Mouse (Mus musculus) heart, embryonic 11.5 days (tissue): ENCODE results near the gene Rpl21. TPM values are rescaled to one million over a fixed set of nuclear protein-coding genes. Genes with fewer than 3 reads are reported as not detected.
A peak's percentile ranks its signal among the peaks of the same experiment; 100 is the strongest.
"Not testable (repeated sequence)": the region's sequence is repeated elsewhere in the genome, so short reads cannot be mapped to it uniquely, and the experiment has no call there.

Experiments used
- ATAC-seq: fragments of 200-750 bp; cut with Nextera tagmentation; replicated peaks from 2 replicates; pipeline ENCODE4 v1.8.0; 2017; ENCODE audit warnings: moderate library complexity; ENCODE audit not compliant: insufficient number of reproducible peaks, low FRiP score, low TSS enrichment
- H3K27ac ChIP-seq: fragments of 300-500 bp; sonication (generic); 2 replicates; pipeline ENCODE4 v1.5.1; 2014; ENCODE audit warnings: mild to moderate bottlenecking, low read depth, low read length
- H3K27me3 ChIP-seq: fragments of 300-500 bp; sonication (generic); 2 replicates; pipeline ENCODE4 v1.6.1; 2014; ENCODE audit warnings: mild to moderate bottlenecking, low read length, mixed read lengths; ENCODE audit not compliant: control insufficient read depth, insufficient read depth
- H3K36me3 ChIP-seq: fragments of 300-500 bp; sonication (generic); 2 replicates; pipeline ENCODE4 v1.6.1; 2014; ENCODE audit warnings: mild to moderate bottlenecking, low read length, moderate library complexity, mixed read lengths; ENCODE audit not compliant: control insufficient read depth, insufficient read depth
- H3K4me1 ChIP-seq: fragments of 300-500 bp; sonication (generic); 2 replicates; pipeline ENCODE4 v1.6.1; 2014; ENCODE audit warnings: low read length; ENCODE audit not compliant: control insufficient read depth, insufficient read depth
- H3K4me2 ChIP-seq: fragments of 300-500 bp; sonication (generic); 2 replicates; pipeline ENCODE4 v1.6.1; 2014; ENCODE audit warnings: mild to moderate bottlenecking, moderate library complexity
- H3K4me3 ChIP-seq: fragments of 300-500 bp; sonication (generic); 2 replicates; pipeline ENCODE4 v1.5.1; 2014; ENCODE audit warnings: low read depth, low read length
- H3K9ac ChIP-seq: fragments of 300-500 bp; sonication (generic); 2 replicates; pipeline ENCODE4 v1.6.1; 2014; ENCODE audit warnings: mild to moderate bottlenecking, low read depth, low read length, moderate library complexity
- H3K9me3 ChIP-seq: fragments of 300-500 bp; sonication (generic); replicated peaks from 2 replicates; pipeline ENCODE4 v1.6.1; 2016; ENCODE audit warnings: low read length; ENCODE audit not compliant: control insufficient read depth
- WGBS: fragments of 180-500 bp; shearing (Covaris S2); extraction: QIAGEN DNeasy Blood & Tissue Kit; methylation state at CpG from one replicate; pipeline ENCODE4 v1.1.7; 2014; ENCODE audit not compliant: insufficient replicate concordance; 5-methylcytosine and 5-hydroxymethylcytosine counted together
- polyA plus RNA-seq: library from polyadenylated mRNA; unstranded; fragments of >200 nt; fragmentation: Nextera tagmentation; extraction: Ambion mirVana; gene quantifications from 2 replicates; pipeline ENCODE4 v1.2.1, GENCODE M21; 2014

The Rpl21 gene
- polyA plus RNA-seq, 1 experiment from 2014 or later: 490 TPM

DNA sequence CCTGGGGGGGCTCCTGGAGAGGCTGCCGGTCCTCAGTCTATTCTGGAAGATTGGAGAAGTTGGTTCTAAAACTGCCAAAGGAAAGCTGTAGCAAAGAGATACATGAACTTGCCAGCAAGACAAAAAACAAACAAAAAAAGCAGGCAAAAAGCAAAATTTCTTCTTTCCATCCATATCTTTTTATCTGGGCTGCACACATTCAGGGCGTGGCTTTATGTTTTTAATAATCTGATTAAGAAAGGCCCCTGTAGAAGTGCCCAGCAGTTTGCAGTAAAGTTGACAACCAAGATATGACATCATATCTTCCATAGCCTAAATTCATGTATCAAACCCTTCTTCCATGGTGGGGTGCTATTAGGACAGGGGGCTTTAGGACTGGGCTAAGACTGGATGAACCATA is 33.6 kb downstream of the Rpl21 start:
- no peaks in the 10 kb centered on the region for H3K9me3 ChIP-seq
- 87% methylated on average over 2 of the region's 2 CpGs for WGBS
- no peak overlapping the region for H3K9ac ChIP-seq
- H3K27ac ChIP-seq: no peak overlapping the region
- H3K4me1 ChIP-seq: peaks cover 3% of the 10 kb centered on the region; the same call in 1 of the 2 replicates
- H3K4me3 ChIP-seq: no peak overlapping the region
- ATAC-seq: no peak
- H3K36me3 ChIP-seq: no peaks in the 10 kb centered on the region
- no peak overlapping the region for H3K4me2 ChIP-seq
- H3K27me3 ChIP-seq: no peaks in the 10 kb centered on the region

- Histone ChIP-seq H3K4me1 (peaks cover 3% of the 10 kb centered on the region; the same call in 1 of the 2 replicates), H3K27ac (peak overlapping the region; percentile 69), H3K9me3 (no peaks in the 10 kb centered on the region), H3K9ac (peak overlapping the region; percentile 57), H3K4me3 (peak overlapping the region; percentile 32), H3K4me2 (peak overlapping the region; percentile 68), H3K27me3 (no peaks in the 10 kb centered on the region), H3K36me3 (no peaks in the 10 kb centered on the region)
- ATAC-seq: peak; percentile 58
- 2% methylated on average over 19 of the region's 19 CpGs for whole genome bisulfite sequencing
Observed at GRCm38 (mm10) chr5:146867246-146867945, 34.7 kb downstream of the Rpl21 start.

DNA sequence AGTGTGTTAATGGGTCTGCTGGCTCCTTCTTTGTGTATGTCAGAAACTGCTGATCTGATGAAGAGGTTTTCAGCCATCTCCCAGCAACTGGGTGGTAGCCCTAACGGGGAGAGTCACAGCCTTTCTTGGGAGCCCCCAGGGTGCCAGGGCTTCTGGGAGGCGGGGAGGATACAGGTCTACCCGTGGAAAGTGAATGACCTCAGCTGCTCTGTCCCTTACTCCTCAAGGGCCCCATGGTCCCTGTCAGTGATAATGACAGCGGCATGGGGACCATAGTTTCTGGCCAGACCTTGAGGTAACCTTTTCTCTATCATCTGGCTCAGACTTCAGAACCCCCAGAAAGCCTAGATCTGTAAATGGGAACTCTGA is 35.2 kb downstream of the Rpl21 start:
- H3K27ac ChIP-seq: peak overlapping the region; percentile 69
- no peak; the same call in 1 of the 2 replicates for ATAC-seq
- H3K9ac ChIP-seq: no peak overlapping the region

GRCm38 (mm10) chr5:146872981-146873631 is 40.4 kb downstream of the Rpl21 start:
- H3K4me1 ChIP-seq: no peaks in the 10 kb centered on the region
- WGBS: 75% methylated on average over 5 of the region's 5 CpGs
- no peak overlapping the region for H3K4me2 ChIP-seq
- H3K9ac ChIP-seq: no peak overlapping the region
- no peak for ATAC-seq
- no peaks in the 10 kb centered on the region for H3K36me3 ChIP-seq
- H3K4me3 ChIP-seq: no peak overlapping the region
- H3K9me3 ChIP-seq: no peaks in the 10 kb centered on the region
- no peaks in the 10 kb centered on the region for H3K27me3 ChIP-seq
- no peak overlapping the region for H3K27ac ChIP-seq

More for the DNA sequence above, 35.2 kb downstream of the Rpl21 start:
- Histone ChIP-seq H3K4me3 (peak overlapping the region; percentile 32; the same call in 1 of the 2 replicates), H3K27me3 (no peaks in the 10 kb centered on the region), H3K9me3 (no peaks in the 10 kb centered on the region), H3K36me3 (no peaks in the 10 kb centered on the region), H3K4me2 (peak overlapping the region; percentile 68), H3K4me1 (peaks cover 3% of the 10 kb centered on the region; the same call in 1 of the 2 replicates)
- WGBS: 5% methylated on average over 4 of the region's 4 CpGs

DNA sequence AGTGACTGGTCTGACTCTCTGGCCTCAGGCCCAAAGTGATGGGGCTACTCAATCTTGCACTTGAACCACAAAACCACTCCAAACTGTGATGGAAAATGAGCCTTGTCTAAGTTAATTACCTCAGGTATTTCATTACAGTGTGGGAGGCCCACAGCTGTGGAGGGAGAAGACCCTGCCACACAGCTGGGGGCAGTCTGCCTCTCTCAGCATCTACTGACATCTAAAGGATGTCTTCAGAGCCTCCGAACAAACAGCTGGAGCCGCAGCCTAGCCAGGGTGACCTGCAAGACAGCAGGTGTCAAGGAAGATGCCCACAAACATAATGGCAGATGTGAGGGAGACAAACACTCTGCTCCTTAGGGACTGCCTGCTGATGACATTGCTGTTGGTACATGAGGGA is 43.3 kb downstream of the Rpl21 start:
- Histone ChIP-seq H3K36me3 (no peaks in the 10 kb centered on the region), H3K27me3 (no peaks in the 10 kb centered on the region), H3K9ac (no peak overlapping the region), H3K4me2 (no peak overlapping the region), H3K9me3 (no peaks in the 10 kb centered on the region), H3K4me3 (no peak overlapping the region), H3K4me1 (no peaks in the 10 kb centered on the region), H3K27ac (no peak overlapping the region)
- ATAC-seq: no peak
- WGBS: 73% methylated on average over 2 of the region's 2 CpGs

DNA sequence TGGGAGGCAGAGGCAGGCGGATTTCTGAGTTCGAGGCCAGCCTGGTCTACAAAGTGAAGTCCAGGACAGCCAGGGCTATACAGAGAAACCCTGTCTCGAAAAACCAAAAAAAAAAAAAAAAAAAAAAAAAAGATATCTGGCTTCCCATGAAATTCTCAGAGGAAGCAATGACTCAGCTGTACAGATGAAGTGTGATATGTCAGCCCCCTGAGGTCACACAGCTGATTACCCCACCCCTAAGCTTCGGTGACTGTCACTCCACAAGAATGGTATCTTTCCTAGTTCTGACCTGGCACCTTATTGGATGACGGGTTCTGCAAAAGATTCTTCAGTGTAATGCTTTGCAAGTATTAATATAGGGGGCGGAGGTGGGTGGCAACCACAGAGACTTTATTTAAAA is 45.2 kb downstream of the Rpl21 start:
- not testable (repeated sequence) for H3K27ac ChIP-seq, H3K36me3 ChIP-seq, H3K4me3 ChIP-seq, H3K4me1 ChIP-seq, H3K27me3 ChIP-seq, ATAC-seq, H3K9me3 ChIP-seq, H3K4me2 ChIP-seq, H3K9ac ChIP-seq
- 74% methylated on average over 5 of the region's 6 CpGs for WGBS

DNA sequence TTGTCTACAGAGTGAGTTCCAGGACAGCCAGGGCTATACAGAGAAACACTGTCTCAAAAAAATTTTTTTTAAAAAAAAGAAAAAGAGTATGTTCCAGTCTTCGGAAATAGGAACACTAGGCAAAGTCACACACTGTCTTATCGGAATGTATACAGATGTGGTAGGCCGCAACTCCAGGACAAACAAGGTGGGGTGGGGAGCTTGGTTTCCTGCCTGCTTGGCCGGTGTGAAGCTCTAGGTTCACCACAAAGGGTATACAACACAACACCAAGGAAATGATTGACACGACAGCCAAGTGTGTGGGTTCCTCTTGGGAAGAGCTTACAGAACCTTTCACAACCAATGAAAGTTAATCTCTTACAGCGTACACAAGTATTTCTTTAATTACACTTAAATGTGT is 49.6 kb downstream of the Rpl21 start:
- no peaks in the 10 kb centered on the region for H3K36me3 ChIP-seq
- no peak for ATAC-seq
- H3K9me3 ChIP-seq: no peaks in the 10 kb centered on the region
- no peaks in the 10 kb centered on the region for H3K4me1 ChIP-seq
- no peak overlapping the region for H3K4me2 ChIP-seq
- no peak overlapping the region for H3K9ac ChIP-seq
- no peak overlapping the region for H3K4me3 ChIP-seq
- H3K27me3 ChIP-seq: no peaks in the 10 kb centered on the region
- WGBS: 72% methylated on average over 6 of the region's 6 CpGs
- H3K27ac ChIP-seq: no peak overlapping the region

GRCm38 (mm10) chr5:146883053-146883452 is 50.4 kb downstream of the Rpl21 start:
- ATAC-seq: no peak
- Histone ChIP-seq H3K9me3 (no peaks in the 10 kb centered on the region), H3K9ac (no peak overlapping the region), H3K27ac (no peak overlapping the region), H3K36me3 (no peaks in the 10 kb centered on the region), H3K4me1 (no peaks in the 10 kb centered on the region), H3K4me3 (no peak overlapping the region), H3K4me2 (no peak overlapping the region), H3K27me3 (no peaks in the 10 kb centered on the region)
- WGBS: 67% methylated on average over 7 of the region's 7 CpGs
